Mouse (Mus musculus): ENCODE measurements around the gene Cenpp. TPM values are rescaled to one million over a fixed set of nuclear protein-coding genes. Genes with fewer than 3 reads are reported as not detected.

Gene Cenpp
- polyA plus RNA-seq (2014; fragmentation: Nextera tagmentation; extraction: Ambion mirVana), result 5.5 and 5.7 TPM in 2 replicates

GRCm38 (mm10) chr13:49652481-49653179 lies at the start of gene Cenpp, which contains the start of gene Nol8:
Gene Cenpp, minus strand, starts transcription at chr13:49652785.
Gene Nol8, plus strand, starts transcription at chr13:49653078.
- Histone ChIP-seq H3K27me3 (ENCODE audit: control insufficient read depth, insufficient read depth, low read length) (no peaks in the 10 kb centered on the region), H3K9ac (replicated peaks; ENCODE audit: low read depth, low read length) (peak within 1 kb of the TSS; percentile 57), H3K4me1 (ENCODE audit: control insufficient read depth, insufficient read depth, low read length) (peaks cover 12% of the 10 kb centered on the region; the same call in 1 of the 2 replicates), H3K36me3 (ENCODE audit: control insufficient read depth, insufficient read depth, low read length) (peaks cover 3% of the 10 kb centered on the region; the same call in 1 of the 2 replicates), H3K27ac (ENCODE audit: low read depth, low read length) (0 out of 2 replicates have a peak within 1 kb of the TSS, but pooled peaks have one; percentile 28), H3K4me2 (ENCODE audit: low read depth, low read length) (peak within 1 kb of the TSS; percentile 91), H3K9me3 (ENCODE audit: control insufficient read depth, low read length) (no peaks in the 10 kb centered on the region), H3K4me3 (ENCODE audit: low read depth, low read length) (peak within 1 kb of the TSS; percentile 72)
- peak; percentile 100 for ATAC-seq (ENCODE audit: low read depth)
- under 1% methylated on average over 68 of the region's 68 CpGs for WGBS

GRCm38 (mm10) chr13:49691056-49691455 lies 38.5 kb upstream of the Cenpp start:
- Histone ChIP-seq H3K27ac (ENCODE audit: low read depth, low read length) (no peak overlapping the region), H3K27me3 (ENCODE audit: control insufficient read depth, insufficient read depth, low read length) (no peaks in the 10 kb centered on the region), H3K9ac (replicated peaks; ENCODE audit: low read depth, low read length) (no peak overlapping the region), H3K4me1 (ENCODE audit: control insufficient read depth, insufficient read depth, low read length) (no peaks in the 10 kb centered on the region), H3K4me3 (ENCODE audit: low read depth, low read length) (no peak overlapping the region), H3K36me3 (ENCODE audit: control insufficient read depth, insufficient read depth, low read length) (peaks cover 49% of the 10 kb centered on the region), H3K9me3 (ENCODE audit: control insufficient read depth, low read length) (no peaks in the 10 kb centered on the region), H3K4me2 (ENCODE audit: low read depth, low read length) (no peak overlapping the region)
- WGBS, result 97% methylated on average over 5 of the region's 5 CpGs
- no peak for ATAC-seq (ENCODE audit: low read depth)

- Histone ChIP-seq H3K36me3 (ENCODE audit: control insufficient read depth, insufficient read depth, low read length) (peaks cover 14% of the 10 kb centered on the region; the same call in 1 of the 2 replicates), H3K4me3 (ENCODE audit: low read depth, low read length) (no peak overlapping the region), H3K9ac (replicated peaks; ENCODE audit: low read depth, low read length) (no peak overlapping the region), H3K27ac (ENCODE audit: low read depth, low read length) (no peak overlapping the region), H3K9me3 (ENCODE audit: control insufficient read depth, low read length) (no peaks in the 10 kb centered on the region), H3K4me2 (ENCODE audit: low read depth, low read length) (no peak overlapping the region), H3K27me3 (ENCODE audit: control insufficient read depth, insufficient read depth, low read length) (no peaks in the 10 kb centered on the region), H3K4me1 (ENCODE audit: control insufficient read depth, insufficient read depth, low read length) (peaks cover 20% of the 10 kb centered on the region)
- 15% methylated on average over 4 of the region's 4 CpGs for WGBS
- no peak for ATAC-seq (ENCODE audit: low read depth)
Measured at GRCm38 (mm10) chr13:49684266-49684665, 31.7 kb upstream of the Cenpp start.

- Histone ChIP-seq H3K4me3 (ENCODE audit: low read depth, low read length) (peak overlapping the region; percentile 64), H3K27ac (ENCODE audit: low read depth, low read length) (peak overlapping the region; percentile 29; the same call in 1 of the 2 replicates), H3K4me2 (ENCODE audit: low read depth, low read length) (peak overlapping the region; percentile 95), H3K27me3 (ENCODE audit: control insufficient read depth, insufficient read depth, low read length) (no peaks in the 10 kb centered on the region), H3K4me1 (ENCODE audit: control insufficient read depth, insufficient read depth, low read length) (peaks cover 20% of the 10 kb centered on the region), H3K9ac (replicated peaks; ENCODE audit: low read depth, low read length) (peak overlapping the region; percentile 63), H3K36me3 (ENCODE audit: control insufficient read depth, insufficient read depth, low read length) (0 out of 2 replicates have a peak, but pooled peaks cover 7% of the 10 kb centered on the region), H3K9me3 (ENCODE audit: control insufficient read depth, low read length) (no peaks in the 10 kb centered on the region)
- ATAC-seq (ENCODE audit: low read depth), result no peak; the same call in 1 of the 2 replicates
- WGBS, result 1% methylated on average over 20 of the region's 20 CpGs
Measured at GRCm38 (mm10) chr13:49682233-49682846, 29.8 kb upstream of the Cenpp start.

GRCm38 (mm10) chr13:49681351-49682232 lies 29.0 kb upstream of the Cenpp start, which contains the start of gene Iars:
Gene Iars, plus strand, starts transcription at chr13:49682100.
- WGBS, result 5% methylated on average over 26 of the region's 26 CpGs
- peak; percentile 100 for ATAC-seq (ENCODE audit: low read depth)
- Histone ChIP-seq H3K27me3 (ENCODE audit: control insufficient read depth, insufficient read depth, low read length) (no peaks in the 10 kb centered on the region), H3K9ac (replicated peaks; ENCODE audit: low read depth, low read length) (peak within 1 kb of the TSS; percentile 63), H3K27ac (ENCODE audit: low read depth, low read length) (peak within 1 kb of the TSS; percentile 29; the same call in 1 of the 2 replicates), H3K36me3 (ENCODE audit: control insufficient read depth, insufficient read depth, low read length) (peaks cover 9% of the 10 kb centered on the region; the same call in 1 of the 2 replicates), H3K4me1 (ENCODE audit: control insufficient read depth, insufficient read depth, low read length) (peaks cover 20% of the 10 kb centered on the region), H3K9me3 (ENCODE audit: control insufficient read depth, low read length) (no peaks in the 10 kb centered on the region), H3K4me3 (ENCODE audit: low read depth, low read length) (peak within 1 kb of the TSS; percentile 64), H3K4me2 (ENCODE audit: low read depth, low read length) (peak within 1 kb of the TSS; percentile 95)

GRCm38 (mm10) chr13:49677793-49678192 lies 25.2 kb upstream of the Cenpp start:
- Histone ChIP-seq H3K9me3 (ENCODE audit: control insufficient read depth, low read length) (no peaks in the 10 kb centered on the region), H3K4me1 (ENCODE audit: control insufficient read depth, insufficient read depth, low read length) (peaks cover 8% of the 10 kb centered on the region), H3K27me3 (ENCODE audit: control insufficient read depth, insufficient read depth, low read length) (no peaks in the 10 kb centered on the region), H3K36me3 (ENCODE audit: control insufficient read depth, insufficient read depth, low read length) (peaks cover 30% of the 10 kb centered on the region), H3K9ac (replicated peaks; ENCODE audit: low read depth, low read length) (no peak overlapping the region), H3K4me2 (ENCODE audit: low read depth, low read length) (no peak overlapping the region), H3K27ac (ENCODE audit: low read depth, low read length) (no peak overlapping the region), H3K4me3 (ENCODE audit: low read depth, low read length) (no peak overlapping the region)
- no peak for ATAC-seq (ENCODE audit: low read depth)
- 90% methylated on average over 2 of the region's 2 CpGs for WGBS

GRCm38 (mm10) chr13:49653180-49653541 lies 576 bp upstream of the Cenpp start:
- H3K4me1 ChIP-seq (ENCODE audit: control insufficient read depth, insufficient read depth, low read length), result peaks cover 12% of the 10 kb centered on the region; the same call in 1 of the 2 replicates
- H3K27ac ChIP-seq (ENCODE audit: low read depth, low read length), result 0 out of 2 replicates have a peak overlapping the region, but pooled peaks have one; percentile 16

GRCm38 (mm10) chr13:49651781-49652351 lies 719 bp downstream of the Cenpp start:
- Histone ChIP-seq H3K9ac (replicated peaks; ENCODE audit: low read depth, low read length) (no peak overlapping the region), H3K4me1 (ENCODE audit: control insufficient read depth, insufficient read depth, low read length) (peaks cover 12% of the 10 kb centered on the region; the same call in 1 of the 2 replicates), H3K27ac (ENCODE audit: low read depth, low read length) (no peak overlapping the region), H3K4me3 (ENCODE audit: low read depth, low read length) (peak overlapping the region; percentile 72), H3K9me3 (ENCODE audit: control insufficient read depth, low read length) (no peaks in the 10 kb centered on the region), H3K4me2 (ENCODE audit: low read depth, low read length) (peak overlapping the region; percentile 91), H3K27me3 (ENCODE audit: control insufficient read depth, insufficient read depth, low read length) (no peaks in the 10 kb centered on the region), H3K36me3 (ENCODE audit: control insufficient read depth, insufficient read depth, low read length) (no peaks in the 10 kb centered on the region; the same call in 1 of the 2 replicates)
- no peak for ATAC-seq (ENCODE audit: low read depth)
- 4% methylated on average over 4 of the region's 4 CpGs for WGBS

More at GRCm38 (mm10) chr13:49653180-49653541, 576 bp upstream of the Cenpp start:
- Histone ChIP-seq H3K4me3 (ENCODE audit: low read depth, low read length) (peak overlapping the region; percentile 72), H3K9ac (replicated peaks; ENCODE audit: low read depth, low read length) (peak overlapping the region; percentile 51), H3K27me3 (ENCODE audit: control insufficient read depth, insufficient read depth, low read length) (no peaks in the 10 kb centered on the region), H3K4me2 (ENCODE audit: low read depth, low read length) (peak overlapping the region; percentile 78), H3K9me3 (ENCODE audit: control insufficient read depth, low read length) (no peaks in the 10 kb centered on the region), H3K36me3 (ENCODE audit: control insufficient read depth, insufficient read depth, low read length) (peaks cover 3% of the 10 kb centered on the region; the same call in 1 of the 2 replicates)
- peak; percentile 90 for ATAC-seq (ENCODE audit: low read depth)
- WGBS, result under 1% methylated on average over 16 of the region's 16 CpGs

Measured in neural tube, embryonic 14.5 days (tissue).